Mouse (Mus musculus) embryonic fibroblast, embryonic 13.5 days (primary cell): ENCODE measurements around the gene Mcoln3. TPM values are rescaled to one million over a fixed set of nuclear protein-coding genes. Genes with fewer than 3 reads are reported as not detected.

Source experiments
- H3K27ac ChIP-seq: 2 replicates; pipeline ENCODE4 v1.5.1; 2012; ENCODE audit warnings: low read length, control low read depth, inconsistent platforms; ENCODE audit not compliant: insufficient read depth
- H3K4me1 ChIP-seq: 2 replicates; pipeline ENCODE4 v1.6.1; 2011; ENCODE audit warnings: low read length; ENCODE audit not compliant: control insufficient read depth, insufficient read depth
- H3K4me3 ChIP-seq: 2 replicates; pipeline ENCODE4 v1.5.1; 2011; ENCODE audit warnings: mild to moderate bottlenecking, control low read depth, low read length; ENCODE audit not compliant: insufficient read depth
- CTCF ChIP-seq: IDR thresholded peaks from 2 replicates; pipeline ENCODE4 v1.5.1; 2011; ENCODE audit warnings: mild to moderate bottlenecking, control low read depth, low read length, moderate library complexity, borderline replicate concordance; ENCODE audit not compliant: insufficient read depth
- POLR2A ChIP-seq: IDR thresholded peaks from 2 replicates; pipeline ENCODE4 v1.6.1; 2011; ENCODE audit warnings: low read depth, mild to moderate bottlenecking, control low read depth, low read length, moderate library complexity
- polyA plus RNA-seq: library from polyadenylated mRNA; stranded (reverse); fragments of >200 nt; gene quantifications from 2 replicates; pipeline ENCODE4 v1.2.4, GENCODE M21; 2011; ENCODE audit warnings: low read depth; ENCODE audit not compliant: missing spikeins, insufficient read length

The Mcoln3 gene
- polyA plus RNA-seq, 1 experiment, result not detected

- Histone ChIP-seq H3K27ac (no peak overlapping the region), H3K4me3 (no peak overlapping the region), H3K4me1 (no peaks in the 10 kb centered on the region)
- TF ChIP-seq CTCF (no peak), POLR2A (no peak)
Measured at GRCm38 (mm10) chr3:146127205-146127604, 10.0 kb downstream of the Mcoln3 start.

GRCm38 (mm10) chr3:146134834-146135233, 17.6 kb downstream of the Mcoln3 start:
- H3K27ac ChIP-seq, result no peak overlapping the region
- TF ChIP-seq CTCF, result no peak
- no peak for TF ChIP-seq POLR2A
- no peaks in the 10 kb centered on the region for H3K4me1 ChIP-seq
- no peak overlapping the region for H3K4me3 ChIP-seq

GRCm38 (mm10) chr3:146135417-146135816, 18.2 kb downstream of the Mcoln3 start:
- no peak for TF ChIP-seq CTCF
- TF ChIP-seq POLR2A, result no peak
- Histone ChIP-seq H3K4me3 (no peak overlapping the region), H3K27ac (no peak overlapping the region), H3K4me1 (no peaks in the 10 kb centered on the region)

GRCm38 (mm10) chr3:146136422-146136821, 19.2 kb downstream of the Mcoln3 start:
- Histone ChIP-seq H3K4me1 (no peaks in the 10 kb centered on the region), H3K4me3 (no peak overlapping the region), H3K27ac (no peak overlapping the region)
- TF ChIP-seq POLR2A (no peak), CTCF (peak; percentile 49; the same call in 1 of the 2 replicates)

- TF ChIP-seq POLR2A (no peak), CTCF (no peak)
- Histone ChIP-seq H3K27ac (no peak overlapping the region), H3K4me1 (no peaks in the 10 kb centered on the region), H3K4me3 (no peak overlapping the region)
Measured at GRCm38 (mm10) chr3:146140276-146140675, 23.0 kb downstream of the Mcoln3 start.

DNA sequence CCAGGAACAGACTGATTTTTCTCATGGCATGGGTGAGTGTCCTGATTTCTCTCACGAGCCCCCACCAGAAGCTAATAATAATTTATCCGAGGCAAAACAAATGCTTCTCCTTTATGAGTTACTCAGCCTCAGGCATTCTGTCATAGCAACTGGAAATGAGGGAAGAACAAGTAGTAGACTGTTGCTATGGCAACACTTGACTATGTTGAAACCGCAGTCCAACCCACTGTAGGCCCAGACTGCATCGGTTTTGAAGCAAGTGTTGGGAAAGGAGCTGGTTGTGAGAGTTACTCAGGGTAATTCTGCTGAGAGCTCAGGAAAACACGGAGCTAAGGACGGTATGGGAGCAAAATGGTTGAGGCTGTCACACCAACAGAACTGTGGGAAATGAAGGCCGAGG, 25.3 kb downstream of the Mcoln3 start:
- TF ChIP-seq POLR2A, result no peak
- TF ChIP-seq CTCF, result no peak
- H3K4me1 ChIP-seq, result peaks cover 6% of the 10 kb centered on the region
- no peak overlapping the region for H3K4me3 ChIP-seq
- H3K27ac ChIP-seq, result no peak overlapping the region

- no peak overlapping the region for H3K27ac ChIP-seq
- TF ChIP-seq POLR2A (no peak), CTCF (no peak)
- H3K4me1 ChIP-seq, result peaks cover 6% of the 10 kb centered on the region
- H3K4me3 ChIP-seq, result no peak overlapping the region
Measured at GRCm38 (mm10) chr3:146145501-146145900, 28.3 kb downstream of the Mcoln3 start.

DNA sequence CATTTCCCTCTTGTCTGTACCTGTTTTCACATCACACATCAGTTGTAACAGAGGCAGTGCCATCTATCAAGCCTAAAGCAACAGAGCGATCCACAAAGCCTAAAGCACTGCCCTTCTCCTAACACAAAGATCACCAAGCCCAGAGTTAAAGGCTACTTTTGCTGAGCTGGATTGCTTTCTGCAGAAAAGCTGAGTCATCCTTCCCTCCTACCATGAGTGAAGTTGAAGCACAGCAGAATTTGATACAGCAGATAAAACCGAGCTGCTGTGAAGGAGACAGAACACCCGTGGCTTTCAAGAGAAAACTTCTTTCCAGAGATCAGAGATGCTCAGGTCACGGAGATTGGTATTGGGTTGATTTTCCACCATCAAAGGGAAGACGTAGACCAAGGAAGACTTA, 28.9 kb downstream of the Mcoln3 start:
- Histone ChIP-seq H3K4me3 (no peak overlapping the region), H3K27ac (no peak overlapping the region), H3K4me1 (peaks cover 6% of the 10 kb centered on the region)
- TF ChIP-seq CTCF (no peak), POLR2A (no peak)

DNA sequence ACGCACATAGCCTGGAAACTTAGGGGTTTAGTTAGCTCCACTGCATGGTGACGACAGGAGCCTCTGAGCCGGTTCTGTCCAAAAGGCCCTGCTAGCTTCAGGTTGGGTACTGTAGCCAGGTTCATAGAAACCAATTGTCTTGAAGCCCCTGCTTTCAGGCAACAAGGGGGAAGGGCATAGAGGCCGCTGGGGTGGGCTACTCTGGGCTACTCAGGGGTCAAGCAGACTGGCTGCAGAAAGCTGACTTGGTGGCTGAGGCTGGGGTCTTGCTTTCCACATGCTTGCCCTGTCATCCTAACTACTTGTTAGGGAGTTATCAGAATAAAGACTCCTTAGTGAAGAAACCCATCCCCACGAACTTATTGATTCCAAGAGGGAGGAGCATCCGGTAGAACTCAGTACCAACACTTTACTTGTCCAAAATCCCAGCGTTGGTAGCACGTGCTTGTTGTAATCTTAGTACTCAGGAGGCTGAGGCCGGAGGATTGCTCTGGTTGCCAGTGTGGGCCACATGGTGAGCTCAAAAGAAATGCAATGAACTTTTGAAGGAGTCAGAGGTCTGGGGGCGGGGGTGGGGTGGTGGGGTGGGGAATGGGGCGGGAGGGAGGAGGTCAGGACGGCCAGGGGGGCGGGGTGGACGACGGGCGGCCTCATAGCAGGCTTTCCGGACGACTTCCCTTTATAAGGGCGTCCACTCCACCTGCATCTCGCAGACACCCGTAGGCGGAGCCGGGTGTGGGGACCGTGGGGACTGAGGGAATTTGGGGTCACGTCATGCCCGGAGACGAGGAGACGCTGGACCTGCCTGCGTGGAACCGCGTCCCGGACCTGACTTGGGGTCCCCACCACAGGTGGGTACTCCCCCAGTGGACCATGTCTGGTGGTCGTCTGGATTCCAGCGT, 32.2 kb downstream of the Mcoln3 start, which contains the start of gene Mcoln2:
Gene Mcoln2, plus strand, starts transcription at position 678 of the 902 bp plus-strand sequence.
- Histone ChIP-seq H3K4me3 (peak within 1 kb of the TSS; percentile 31), H3K4me1 (peaks cover 8% of the 10 kb centered on the region), H3K27ac (no peak within 1 kb of the TSS)
- TF ChIP-seq POLR2A (no peak), CTCF (no peak)

- peak overlapping the region; percentile 31 for H3K4me3 ChIP-seq
- no peak overlapping the region for H3K27ac ChIP-seq
- no peak for TF ChIP-seq CTCF
- no peak for TF ChIP-seq POLR2A
- H3K4me1 ChIP-seq, result peaks cover 8% of the 10 kb centered on the region
Measured at GRCm38 (mm10) chr3:146150058-146150400, 32.8 kb downstream of the Mcoln3 start.

GRCm38 (mm10) chr3:146150560-146150959, 33.3 kb downstream of the Mcoln3 start:
- TF ChIP-seq POLR2A (no peak), CTCF (no peak)
- peak overlapping the region; percentile 31 for H3K4me3 ChIP-seq
- H3K4me1 ChIP-seq, result peaks cover 8% of the 10 kb centered on the region
- no peak overlapping the region for H3K27ac ChIP-seq
